Mouse (Mus musculus) layer of hippocampus, adult 18-20 months (tissue): ENCODE data around the gene Retreg3. TPM values are rescaled to one million over a fixed set of nuclear protein-coding genes. Genes with fewer than 3 reads are reported as not detected.
A peak's percentile ranks its signal among the peaks of the same experiment; 100 is the strongest.

Source experiments
- DNase-seq, 2 experiments: peaks; one replicate each; pipeline ENCODE4 v3.0.0; 2022; ENCODE audit warnings: low spot score in 2 of 2
- total RNA-seq, 2 experiments: library from RNA; stranded (reverse); gene quantifications; 2 replicates each; pipeline ENCODE4 v1.2.3; 2021

Gene Retreg3
- total RNA-seq, 2 experiments from 2014 or later = 57.2 to 58.1 TPM

DNA sequence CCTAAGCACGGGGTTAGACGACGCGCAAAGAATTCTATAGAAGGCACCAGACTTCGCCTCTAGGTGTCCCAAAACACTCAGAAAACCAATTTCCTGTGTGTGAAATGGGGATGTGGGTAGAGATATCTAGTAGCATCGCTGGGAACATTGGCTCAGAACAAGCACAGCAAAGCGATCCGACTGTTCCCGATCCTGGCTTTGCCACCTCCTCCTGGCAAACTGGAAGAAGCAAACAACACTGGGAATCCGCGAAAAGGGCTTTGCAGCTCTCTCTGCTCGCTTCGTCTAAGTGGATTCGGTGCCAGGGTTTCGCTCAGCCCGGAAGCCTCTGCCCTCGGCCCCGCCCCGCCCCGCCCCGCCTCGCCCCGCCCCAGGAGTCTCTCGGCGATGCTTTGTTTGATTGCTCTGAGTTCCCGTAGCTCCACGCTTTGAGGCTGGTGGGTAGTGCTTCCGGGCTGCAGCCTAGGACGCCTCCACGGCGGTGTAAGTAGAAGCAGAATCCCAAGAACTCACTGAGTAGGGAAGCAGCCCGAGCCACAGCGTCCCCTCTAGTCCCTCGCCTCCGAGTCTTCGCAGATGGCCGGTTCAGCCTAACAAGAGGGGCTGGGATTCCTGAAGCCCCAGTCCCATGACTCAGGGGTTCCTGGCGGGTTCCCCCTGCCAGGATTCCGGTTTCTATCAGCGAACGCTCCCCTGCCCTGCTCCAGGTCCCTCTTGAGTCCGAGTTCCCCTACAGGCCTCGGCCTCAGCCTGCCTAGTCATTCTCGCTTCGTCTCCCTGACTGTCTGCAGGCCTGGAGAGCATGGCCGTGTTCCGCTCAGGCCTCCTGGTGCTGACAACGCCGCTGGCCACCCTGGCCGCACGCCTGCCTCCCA, 37.2 kb downstream of the Retreg3 start, which contains the start of gene Coasy:
Coasy (plus strand) TSS at position 358 of the 875 bp plus-strand sequence.
- peak; percentile 84 to 95 for DNase-seq

DNA sequence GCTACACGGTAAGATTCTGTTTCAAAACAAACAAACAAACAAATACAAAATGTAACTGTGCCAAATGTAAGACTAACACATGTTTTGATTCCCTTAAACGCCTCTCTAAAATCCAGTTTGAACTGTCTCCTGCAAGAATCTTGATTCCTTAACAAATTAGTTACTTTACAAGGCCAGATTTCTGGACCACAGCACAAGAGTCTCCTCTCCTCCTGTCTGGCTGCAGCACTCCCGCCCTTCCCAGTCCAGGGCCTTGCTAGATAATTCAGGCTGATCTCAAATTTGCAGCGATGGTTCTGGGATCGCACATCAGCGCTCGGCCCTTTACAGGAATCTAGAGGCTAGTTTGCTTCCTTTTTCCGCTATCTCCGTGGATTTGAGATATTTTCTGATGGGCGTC, 38.0 kb downstream of the Retreg3 start:
- DNase-seq = no peak

DNA sequence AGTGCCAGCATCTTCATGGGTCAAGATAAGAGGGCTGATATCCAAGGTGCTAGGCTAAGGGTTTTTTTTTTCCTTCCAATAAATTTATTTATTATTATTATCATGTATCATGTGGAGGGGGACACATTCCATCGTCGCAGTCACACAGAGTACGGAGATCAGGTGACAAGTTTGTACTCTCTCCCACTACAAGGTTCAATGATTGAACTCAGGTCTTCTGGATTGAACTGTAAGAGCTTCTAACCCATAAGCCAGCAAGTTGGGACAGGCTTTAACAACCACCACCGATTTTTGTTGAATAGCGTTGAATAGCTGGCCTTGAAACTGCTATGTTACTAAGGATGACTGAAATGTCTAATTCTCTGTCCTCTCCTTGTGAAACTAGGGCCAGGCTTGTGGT, 39.3 kb downstream of the Retreg3 start:
- DNase-seq = no peak

DNA sequence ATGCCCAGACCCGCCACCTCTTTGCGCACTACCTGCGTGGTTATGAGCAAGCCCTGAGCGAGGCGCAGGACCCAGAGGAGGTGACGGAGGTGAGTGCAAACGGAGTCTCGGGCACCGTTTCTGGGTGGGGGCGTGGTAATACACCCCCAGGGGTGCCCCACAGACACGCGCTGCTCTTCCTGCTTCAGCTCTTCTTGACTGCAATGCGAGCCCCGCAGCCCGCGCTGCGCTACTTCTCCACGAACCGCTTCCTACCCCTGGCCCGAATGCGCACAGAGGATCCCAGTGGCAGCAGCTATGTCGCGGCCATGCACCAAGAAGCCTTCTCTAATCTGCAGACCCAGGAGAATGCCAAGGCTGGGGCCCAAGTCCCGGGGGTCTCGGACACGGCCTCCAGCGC, 39.9 kb downstream of the Retreg3 start:
- DNase-seq = no peak

DNA sequence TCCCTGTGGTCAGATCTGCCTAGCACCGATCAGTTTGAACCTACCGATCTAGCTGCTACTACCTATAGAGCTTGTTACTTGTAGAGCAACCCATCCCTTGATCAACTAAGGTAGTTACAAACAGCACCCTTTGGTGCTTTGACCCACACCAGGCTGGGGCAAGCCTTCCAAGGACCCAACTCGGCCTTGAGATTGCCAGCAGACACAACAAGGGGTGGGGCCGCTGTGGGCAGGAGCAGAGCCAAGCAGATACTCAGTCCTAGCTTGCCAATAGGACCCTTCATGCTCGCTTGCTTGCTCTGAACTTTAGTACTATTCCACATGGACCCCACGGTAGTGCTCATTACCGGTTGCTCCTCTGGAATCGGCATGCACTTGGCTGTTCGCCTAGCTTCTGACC, 41.6 kb downstream of the Retreg3 start, which contains the start of gene Hsd17b1:
Hsd17b1 (plus strand) TSS at position 291 of the 400 bp plus-strand sequence.
- DNase-seq = no peak

DNA sequence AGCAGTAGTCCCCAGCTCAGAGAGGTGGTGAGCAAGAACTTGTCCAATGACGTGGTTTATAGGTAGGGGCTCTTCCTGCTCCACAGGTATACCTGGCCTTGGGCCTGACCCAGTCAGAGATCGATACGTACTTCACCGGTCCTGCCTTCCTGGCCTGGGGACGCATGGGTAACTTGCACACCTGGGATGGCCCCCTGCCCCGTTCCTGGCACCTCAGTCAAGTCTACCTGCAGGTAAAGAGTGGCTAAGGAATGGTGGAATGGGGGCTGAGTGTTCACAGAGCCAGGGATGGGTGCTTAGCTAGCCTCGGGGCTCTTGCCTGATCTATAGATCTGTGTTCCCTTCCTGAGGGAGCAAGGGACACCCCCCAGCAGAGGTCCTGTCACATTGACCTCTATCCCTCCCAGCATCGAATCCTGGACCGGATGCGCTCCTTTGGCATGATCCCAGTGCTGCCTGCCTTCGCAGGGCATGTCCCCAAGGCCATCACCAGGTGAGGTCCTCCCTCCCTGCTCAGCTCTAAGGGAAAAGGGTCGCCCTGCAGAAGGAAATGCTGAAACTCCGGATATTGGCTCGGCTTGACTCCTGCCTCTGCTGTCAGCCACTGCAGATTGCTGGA, 47.8 kb downstream of the Retreg3 start:
- DNase-seq = no peak

DNA sequence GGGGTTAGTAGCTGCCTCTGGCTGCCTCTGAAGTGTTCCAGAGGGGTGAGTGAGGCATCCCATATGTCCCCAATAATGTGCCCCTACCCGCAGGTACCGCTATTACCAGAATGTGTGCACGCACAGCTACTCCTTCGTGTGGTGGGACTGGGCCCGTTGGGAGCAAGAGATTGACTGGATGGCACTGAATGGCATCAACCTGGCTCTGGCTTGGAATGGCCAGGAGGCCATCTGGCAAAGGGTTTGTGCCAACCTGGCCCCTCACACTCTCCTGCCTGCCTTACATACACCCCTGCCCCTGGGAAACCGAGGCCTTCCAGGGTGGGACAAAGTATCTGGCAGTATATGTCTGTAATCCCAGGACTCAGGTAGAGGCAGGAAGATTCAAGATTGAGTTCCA, 48.7 kb downstream of the Retreg3 start:
- DNase-seq = no peak

DNA sequence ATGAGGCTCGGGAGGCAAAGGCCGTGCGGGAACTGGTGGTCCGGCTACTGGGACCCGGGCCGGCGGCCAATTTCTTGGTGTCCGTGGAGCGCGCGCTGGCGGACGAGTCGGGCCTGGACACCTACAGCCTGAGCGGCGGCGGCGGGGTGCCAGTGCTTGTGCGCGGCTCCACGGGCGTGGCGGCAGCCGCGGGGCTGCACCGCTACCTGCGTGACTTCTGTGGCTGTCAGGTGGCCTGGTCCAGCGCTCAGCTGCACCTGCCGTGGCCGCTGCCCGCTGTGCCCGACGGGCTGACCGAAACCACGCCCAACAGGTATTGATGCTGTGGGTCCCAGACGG, 49.5 kb downstream of the Retreg3 start:
- no peak for DNase-seq

DNA sequence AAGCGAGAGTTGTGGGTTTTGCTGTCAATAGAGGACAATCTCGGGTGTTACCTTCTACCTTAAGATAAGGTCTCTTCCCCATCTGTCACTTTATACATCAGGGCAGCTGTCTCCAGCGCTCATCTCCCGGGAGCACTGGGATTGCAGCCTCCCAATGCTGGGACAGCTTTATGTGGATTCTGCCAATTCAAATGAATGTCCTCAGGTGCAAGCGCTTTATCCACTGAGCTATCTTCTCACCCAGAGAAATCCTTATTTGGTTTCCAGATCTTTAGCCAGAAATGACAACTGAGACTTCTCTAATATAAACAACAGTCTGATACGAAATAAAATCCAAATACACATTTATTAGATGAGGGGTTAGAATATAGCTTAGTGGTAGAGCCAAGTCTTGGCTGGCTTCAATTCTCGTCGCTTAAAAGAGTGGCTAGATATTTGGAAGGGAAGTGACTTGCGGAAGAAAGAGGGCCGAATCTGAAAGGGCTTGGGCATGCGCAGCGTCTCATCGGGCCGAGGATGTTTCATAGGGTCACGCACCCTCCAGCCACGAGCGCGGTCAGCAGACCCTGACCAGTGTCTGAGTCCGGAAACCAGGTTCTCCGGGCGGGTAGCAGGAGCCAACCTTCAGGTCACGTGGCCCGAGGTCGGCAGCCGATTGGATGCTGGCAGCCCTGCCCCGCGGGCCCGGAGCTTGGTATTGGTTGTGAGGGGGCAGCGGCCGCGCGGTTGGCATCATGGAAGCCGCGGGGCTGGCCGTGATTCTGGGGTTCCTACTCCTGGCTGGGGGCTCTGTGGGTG, 50.1 kb downstream of the Retreg3 start, which contains the start of gene Naglu:
Naglu (plus strand) TSS at position 622 of the 798 bp plus-strand sequence.
- DNase-seq = peak; percentile 93 to 96

DNA sequence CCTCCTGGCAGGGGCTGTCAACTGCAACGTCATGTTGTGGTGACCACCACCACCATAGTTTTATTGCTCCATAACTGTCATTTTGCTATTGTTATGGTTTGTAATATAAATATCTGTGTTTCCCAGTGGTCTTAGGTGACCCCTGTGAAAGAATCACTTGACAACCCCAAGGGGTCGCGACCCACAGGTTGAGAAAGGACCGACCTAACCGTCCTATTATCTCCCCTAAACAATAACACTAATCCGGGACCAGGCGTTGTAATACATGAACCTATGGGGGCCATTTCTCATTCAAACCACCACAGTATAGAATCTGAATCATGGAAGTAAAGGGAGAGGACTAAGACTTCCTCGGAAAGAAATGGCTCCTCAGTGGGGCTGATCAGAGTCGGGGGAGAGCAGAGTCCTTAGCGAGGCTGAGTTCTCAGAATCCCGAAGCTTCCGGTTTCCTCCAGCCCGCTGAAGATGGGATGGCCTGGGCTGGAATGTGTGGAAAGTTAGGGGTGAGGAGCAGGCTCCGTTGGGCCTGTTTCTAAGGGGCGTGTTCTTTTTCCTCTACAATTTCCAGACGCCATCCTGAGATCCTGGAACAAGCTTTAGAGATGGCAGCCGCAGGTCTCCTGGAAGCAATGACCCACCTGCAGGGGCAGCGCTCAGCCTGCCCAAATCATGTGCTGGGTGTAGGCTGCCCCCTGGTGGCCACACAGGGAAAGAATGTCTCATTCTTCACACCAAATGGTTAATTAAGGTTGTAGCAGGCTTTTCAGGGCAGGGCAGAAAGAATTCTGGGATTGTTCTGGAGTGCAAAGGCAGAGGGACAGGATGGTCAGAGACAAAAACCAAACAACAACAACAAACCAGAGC, 52.9 kb downstream of the Retreg3 start:
- peak; percentile 67 to 84 for DNase-seq

DNA sequence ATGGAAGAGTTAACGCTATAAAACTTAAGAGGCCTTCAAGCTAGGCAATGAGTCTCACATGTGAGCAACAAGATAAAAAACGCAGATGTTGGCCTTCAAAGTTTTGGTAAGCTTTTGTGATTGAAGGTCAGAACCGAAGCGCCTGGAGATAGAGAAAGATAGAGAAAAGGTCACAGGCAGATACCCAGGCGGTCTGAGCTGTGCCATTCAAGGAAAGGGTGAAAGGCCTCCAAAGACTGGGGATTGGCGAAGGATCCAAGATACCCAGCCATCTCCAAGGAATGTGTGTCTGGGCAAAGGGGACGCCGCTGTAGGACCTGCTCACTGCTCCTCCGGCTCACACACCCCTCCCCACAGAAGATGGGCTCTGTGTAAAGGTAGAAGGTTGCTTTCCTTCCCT, 54.7 kb downstream of the Retreg3 start:
- no peak for DNase-seq

DNA sequence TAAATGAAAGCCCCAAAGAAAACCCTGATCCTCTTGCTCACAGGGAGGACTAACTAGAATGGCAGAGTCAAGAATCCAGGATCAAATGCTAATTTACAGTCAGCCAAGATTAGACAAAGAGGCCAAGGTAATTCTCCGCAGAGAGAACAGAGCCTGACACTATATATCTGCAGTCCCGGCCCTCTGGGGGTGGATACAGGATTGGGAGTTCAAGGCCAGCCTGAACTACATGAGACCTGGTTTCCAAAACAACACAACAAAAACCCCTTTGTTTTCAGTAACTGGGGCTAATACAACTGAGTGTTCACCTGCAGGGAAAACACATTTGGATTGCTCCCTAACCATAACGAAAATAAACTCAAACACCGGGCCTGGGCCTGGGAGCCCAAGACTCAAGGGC, 55.2 kb downstream of the Retreg3 start:
- no peak for DNase-seq

DNA sequence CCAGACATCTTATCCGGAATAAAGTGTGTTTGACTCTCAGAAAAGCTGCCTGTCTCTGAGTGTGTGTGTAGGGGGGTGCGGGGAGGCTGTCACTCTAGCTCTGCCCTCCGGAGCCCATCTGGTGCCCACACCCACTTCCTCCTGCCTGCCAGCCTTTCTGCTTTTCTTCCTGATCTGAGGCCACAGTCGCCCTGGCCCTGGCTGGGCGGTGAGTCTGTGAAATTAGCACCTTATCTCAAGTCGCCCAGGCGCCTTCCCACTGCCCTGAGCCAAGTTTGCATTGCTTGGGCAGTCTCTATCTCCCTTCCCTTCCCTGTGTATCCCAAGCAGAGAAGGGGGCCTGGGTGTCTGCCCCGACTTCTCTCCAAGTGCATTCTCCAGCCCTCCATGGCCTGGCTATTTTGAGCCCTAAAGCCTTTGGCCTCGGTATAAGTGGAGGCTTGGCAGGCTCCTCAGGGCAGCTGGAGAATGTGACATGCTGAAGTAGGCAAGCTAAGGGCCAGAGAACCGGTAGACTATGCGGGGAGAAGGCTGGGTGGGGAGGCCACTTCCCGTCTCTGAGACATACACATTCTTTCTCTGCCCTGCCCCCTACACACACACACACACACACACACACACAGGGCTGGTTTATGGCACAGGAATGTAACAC, 55.9 kb downstream of the Retreg3 start:
- DNase-seq = peak; percentile 61 to 78

DNA sequence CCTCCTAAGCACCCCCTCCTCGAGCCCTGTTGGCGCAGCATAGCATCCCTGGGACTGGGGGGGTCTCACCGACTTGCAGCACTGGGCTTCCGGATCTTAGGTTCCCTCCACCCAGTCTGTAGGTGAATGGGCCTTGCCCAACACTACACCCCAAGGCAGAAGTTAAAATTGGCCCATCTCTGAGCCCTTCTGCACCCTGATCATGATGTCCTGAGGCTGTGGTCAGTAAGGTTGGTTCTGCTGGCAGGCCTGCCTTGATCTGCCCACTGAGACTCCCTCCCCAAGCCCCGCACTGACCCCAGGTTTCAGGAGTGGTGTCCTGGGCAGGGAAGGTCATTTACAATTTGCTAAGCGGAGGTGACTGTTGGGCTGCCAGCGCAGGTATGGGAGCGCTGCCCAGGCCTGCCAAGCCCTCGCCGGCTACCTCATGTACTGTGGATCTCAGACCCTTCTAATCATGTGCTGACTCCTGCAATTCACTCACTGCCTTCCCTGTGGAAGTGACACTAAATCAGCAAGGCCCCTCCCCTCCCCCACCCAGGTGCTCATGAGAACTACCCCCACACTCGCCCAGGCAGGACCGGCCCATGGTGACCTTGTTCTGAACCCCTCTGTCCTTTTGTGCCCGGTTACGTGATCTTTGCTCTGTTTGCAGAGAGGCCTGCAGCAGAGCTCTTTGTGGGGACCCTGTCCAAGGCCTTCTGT, 56.6 kb downstream of the Retreg3 start:
- no peak for DNase-seq

DNA sequence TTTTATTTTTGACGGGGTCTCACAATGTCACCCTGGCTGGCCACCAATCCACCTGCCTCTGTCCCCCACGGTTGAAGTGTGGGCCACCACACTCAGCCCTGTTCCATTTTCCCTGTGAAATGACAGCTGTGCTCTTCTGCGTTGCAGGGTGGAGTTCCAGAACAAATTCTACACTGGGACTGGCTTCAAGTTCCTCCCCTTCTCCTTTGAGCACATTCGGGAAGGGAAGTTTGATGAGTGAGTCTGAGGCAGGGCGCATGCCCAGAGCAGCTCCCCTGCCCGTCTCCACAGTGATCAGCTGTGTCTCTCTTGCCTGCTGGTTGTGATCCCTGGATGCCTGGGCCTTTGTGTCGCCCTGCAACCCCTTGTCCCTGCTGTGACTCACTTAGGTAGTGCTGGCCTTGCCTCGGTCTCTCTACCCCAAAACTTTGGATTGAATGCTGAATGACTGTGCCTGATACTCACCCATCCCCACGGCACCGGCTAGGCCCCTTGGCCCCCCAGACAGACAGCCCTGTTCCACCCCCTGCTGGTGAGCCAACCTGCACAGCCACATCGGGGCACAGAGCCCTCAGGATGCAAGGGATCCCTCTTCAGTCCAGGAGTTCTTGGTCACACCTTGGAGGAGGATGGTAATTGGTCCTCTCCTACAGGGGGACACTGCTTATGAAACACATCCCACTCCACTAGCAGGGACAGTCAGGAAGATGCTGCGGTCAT, 57.4 kb downstream of the Retreg3 start:
- DNase-seq = peak; percentile 67 to 78

DNA sequence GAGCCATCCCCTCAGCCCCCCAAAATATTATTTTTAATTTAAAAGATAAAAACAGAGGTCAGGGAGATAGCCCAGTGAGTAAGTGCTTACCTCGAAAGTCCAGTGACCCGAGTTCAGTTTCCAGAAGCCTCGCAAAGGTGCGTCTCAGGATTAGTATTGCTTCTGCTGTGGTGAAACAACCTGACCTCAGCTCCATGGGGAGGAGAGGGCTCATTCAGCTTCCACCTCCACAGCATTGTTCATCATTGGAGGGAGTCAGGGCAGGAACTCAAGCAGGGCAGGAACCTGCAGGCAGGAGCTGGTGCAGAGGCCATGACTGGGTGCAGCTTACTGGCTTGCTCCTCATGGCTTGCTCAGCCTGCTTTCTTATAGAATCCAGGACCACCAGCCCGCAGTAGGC, 58.6 kb downstream of the Retreg3 start:
- no peak for DNase-seq

DNA sequence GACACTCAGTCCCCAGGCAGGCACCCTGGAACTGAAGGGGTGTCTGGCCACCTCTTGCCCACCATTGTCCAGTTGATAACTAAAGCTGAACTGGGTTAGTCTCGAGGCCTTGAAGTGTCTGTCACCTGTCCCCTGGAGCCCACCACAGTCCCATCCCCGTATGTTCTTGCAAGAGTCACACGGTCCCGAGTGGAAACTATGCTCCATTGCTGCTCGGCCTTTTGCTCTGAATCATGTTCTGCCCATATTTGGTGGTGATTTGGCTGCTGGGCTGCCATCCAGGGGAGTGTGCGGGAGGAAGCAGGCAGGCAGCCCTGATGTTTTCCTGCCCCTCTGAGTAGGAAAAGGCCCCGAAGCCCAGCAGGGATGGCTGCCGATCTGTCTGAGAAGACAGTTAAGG, 59.6 kb downstream of the Retreg3 start:
- peak; percentile 61 to 74 for DNase-seq

DNA sequence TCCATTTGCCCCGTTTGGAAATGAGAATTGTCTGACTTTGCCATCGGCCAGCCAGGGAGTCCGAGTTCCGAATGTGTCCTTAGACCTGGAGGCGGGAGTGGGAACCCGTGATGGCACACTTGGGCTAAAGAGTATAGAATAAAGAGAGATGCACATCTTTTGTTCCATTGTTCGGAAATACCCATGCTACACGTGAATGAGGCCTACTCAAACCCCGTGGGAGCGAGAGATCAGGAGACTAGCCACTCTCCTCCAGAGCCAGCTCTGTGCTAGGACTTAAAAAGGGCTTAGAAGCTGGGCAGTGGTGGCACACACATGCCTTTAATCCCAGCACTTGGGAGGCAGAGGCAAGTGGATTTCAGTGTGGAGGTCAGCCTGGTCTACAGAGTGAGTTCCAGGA, 60.2 kb downstream of the Retreg3 start:
- DNase-seq = no peak

DNA sequence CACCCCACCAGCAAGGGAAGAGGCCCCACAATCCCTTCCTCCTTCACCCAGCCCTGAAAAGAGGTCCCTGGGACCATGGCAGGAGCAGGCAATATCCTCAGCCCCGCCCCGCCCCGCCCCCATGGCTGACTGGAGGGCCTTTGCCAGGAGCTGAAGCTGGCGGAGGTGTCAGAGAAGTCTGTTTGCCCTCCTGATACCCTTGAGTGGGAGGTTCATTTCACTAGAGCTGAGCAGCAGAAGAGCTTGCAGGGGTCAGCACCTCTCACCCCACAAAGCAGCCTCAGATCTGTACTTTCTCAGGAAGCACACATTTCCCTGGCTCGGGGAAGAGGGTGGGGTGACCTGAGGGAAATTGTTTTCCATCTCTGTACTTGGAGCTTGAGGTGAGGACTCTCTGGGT, 61.0 kb downstream of the Retreg3 start:
- DNase-seq = no peak
